Mouse (Mus musculus) neural tube, embryonic 13.5 days (tissue): Measurements from ENCODE around the gene Clstn1. TPM values are rescaled to one million over a fixed set of nuclear protein-coding genes. Genes with fewer than 3 reads are reported as not detected.
A peak's percentile ranks its signal among the peaks of the same experiment; 100 is the strongest.

ENCODE experiments used
- ATAC-seq: fragments of 200-750 bp; cut with Nextera tagmentation; 2 replicates; pipeline ENCODE4 v1.8.0; 2017; ENCODE audit warnings: low read depth, mild to moderate bottlenecking, moderate TSS enrichment, moderate library complexity
- H3K27ac ChIP-seq: fragments of 300-500 bp; sonication (generic); replicated peaks from 2 replicates; pipeline ENCODE4 v1.5.1; 2015; ENCODE audit warnings: moderate library complexity, mild to moderate bottlenecking, inconsistent platforms
- H3K27me3 ChIP-seq: fragments of 300-500 bp; sonication (generic); 2 replicates; pipeline ENCODE4 v1.6.1; 2015; ENCODE audit warnings: mild to moderate bottlenecking, inconsistent platforms
- H3K36me3 ChIP-seq: fragments of 300-500 bp; sonication (generic); 2 replicates; pipeline ENCODE4 v1.6.1; 2015; ENCODE audit warnings: mild to moderate bottlenecking, inconsistent platforms
- H3K4me1 ChIP-seq: fragments of 300-500 bp; sonication (generic); replicated peaks from 2 replicates; pipeline ENCODE4 v1.6.1; 2015; ENCODE audit warnings: inconsistent platforms
- H3K4me2 ChIP-seq: fragments of 300-500 bp; sonication (generic); 2 replicates; pipeline ENCODE4 v1.6.1; 2015; ENCODE audit warnings: inconsistent platforms, mild to moderate bottlenecking, moderate library complexity
- H3K4me3 ChIP-seq: fragments of 300-500 bp; sonication (generic); 2 replicates; pipeline ENCODE4 v1.5.1; 2015; ENCODE audit warnings: mild to moderate bottlenecking, inconsistent platforms
- H3K9ac ChIP-seq: fragments of 300-500 bp; sonication (generic); 2 replicates; pipeline ENCODE4 v1.6.1; 2015; ENCODE audit warnings: moderate library complexity, mild to moderate bottlenecking, inconsistent platforms
- H3K9me3 ChIP-seq: fragments of 300-500 bp; sonication (generic); 2 replicates; pipeline ENCODE4 v1.6.1; 2016; ENCODE audit warnings: inconsistent platforms
- WGBS: fragments of 180-500 bp; shearing (Covaris S2); methylation state at CpG from one replicate; pipeline ENCODE4 v1.1.7; 2015; 5-methylcytosine and 5-hydroxymethylcytosine counted together
- microRNA-seq: library from miRNA; unstranded; fragments of <30 nt; microRNA quantifications from one replicate; pipeline ENCODE4, GENCODE M21; 2016
- polyA plus RNA-seq: library from polyadenylated mRNA; unstranded; fragments of >200 nt; fragmentation: Nextera tagmentation; extraction: Ambion mirVana; gene quantifications from 2 replicates; pipeline ENCODE4 v1.2.1, GENCODE M21; 2015

Clstn1 gene
- polyA plus RNA-seq, 1 experiment from 2014 or later: 142 TPM

DNA sequence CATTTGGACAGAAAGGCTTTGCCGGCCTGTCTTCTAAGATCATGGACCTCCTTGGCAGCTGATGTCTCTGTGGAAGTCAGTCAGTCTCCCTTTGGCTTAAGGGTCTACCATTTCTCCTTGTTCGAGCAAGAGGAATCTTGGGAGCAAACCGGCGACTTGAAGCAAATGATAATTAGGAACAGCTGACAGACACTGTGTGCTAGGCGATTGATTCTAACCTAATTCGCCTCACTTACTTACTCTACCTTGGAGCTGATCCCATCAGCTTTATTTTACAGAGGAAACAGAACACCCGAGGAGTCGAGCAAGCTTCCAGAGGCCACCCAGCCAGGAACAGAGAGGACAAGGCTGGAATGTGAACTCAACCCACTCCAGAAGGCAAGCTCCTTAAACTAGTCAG, 105.1 kb downstream of the Clstn1 start:
- no peak overlapping the region for H3K9ac ChIP-seq
- no peak for ATAC-seq
- H3K4me2 ChIP-seq: no peak overlapping the region
- WGBS: 77% methylated on average over 8 of the region's 8 CpGs
- no peaks in the 10 kb centered on the region for H3K36me3 ChIP-seq
- H3K9me3 ChIP-seq: no peaks in the 10 kb centered on the region
- H3K4me1 ChIP-seq: peaks cover 10% of the 10 kb centered on the region
- no peak overlapping the region for H3K4me3 ChIP-seq
- 0 out of 2 replicates have a peak, but pooled peaks cover 3% of the 10 kb centered on the region for H3K27me3 ChIP-seq
- H3K27ac ChIP-seq: no peak overlapping the region

DNA sequence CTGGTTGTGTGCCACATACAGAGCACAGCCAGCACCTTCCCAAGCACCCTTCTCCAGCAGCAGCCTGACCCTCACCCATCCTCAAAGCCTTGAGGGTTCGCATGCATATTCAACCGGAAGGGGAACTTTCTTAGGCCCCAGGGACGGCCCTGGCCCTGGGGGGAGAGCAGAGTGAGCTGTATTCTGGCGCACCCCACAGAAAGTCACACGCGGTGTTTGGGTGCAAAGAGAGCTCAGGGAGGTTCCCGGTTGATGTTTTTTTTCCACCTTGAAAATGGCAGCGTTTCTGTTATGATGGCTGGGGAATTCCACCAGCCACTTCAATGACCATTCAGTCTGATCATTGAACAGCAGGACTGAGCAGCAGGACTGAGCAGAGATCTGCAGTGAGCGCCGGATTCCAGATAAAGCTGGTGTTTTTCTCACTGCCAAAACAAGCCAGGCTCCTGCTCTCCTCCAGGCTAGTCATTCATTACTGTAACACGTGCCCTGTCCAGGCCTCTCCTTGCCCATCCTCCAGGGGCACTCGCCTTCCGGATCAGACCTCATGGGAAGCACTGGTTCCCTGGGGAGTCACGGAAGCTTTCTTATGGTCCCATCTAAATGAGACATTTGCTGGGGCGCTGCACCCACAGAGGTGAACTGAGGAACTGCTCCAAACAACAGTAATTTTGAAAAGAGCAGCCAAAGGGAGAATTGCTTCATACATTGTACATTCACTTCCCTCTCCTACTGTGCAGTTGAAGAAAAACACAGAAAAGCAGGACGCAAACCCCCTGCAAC, 110.1 kb downstream of the Clstn1 start:
- Histone ChIP-seq H3K4me1 (peaks cover 19% of the 10 kb centered on the region), H3K4me3 (no peak overlapping the region), H3K9me3 (no peaks in the 10 kb centered on the region), H3K9ac (no peak overlapping the region), H3K27me3 (peaks cover 33% of the 10 kb centered on the region; the same call in 1 of the 2 replicates), H3K27ac (no peak overlapping the region), H3K4me2 (peak overlapping the region; percentile 4; the same call in 1 of the 2 replicates), H3K36me3 (no peaks in the 10 kb centered on the region)
- WGBS: 37% methylated on average over 16 of the region's 16 CpGs
- 0 out of 2 replicates have a peak, but pooled peaks have one; percentile 20 for ATAC-seq

DNA sequence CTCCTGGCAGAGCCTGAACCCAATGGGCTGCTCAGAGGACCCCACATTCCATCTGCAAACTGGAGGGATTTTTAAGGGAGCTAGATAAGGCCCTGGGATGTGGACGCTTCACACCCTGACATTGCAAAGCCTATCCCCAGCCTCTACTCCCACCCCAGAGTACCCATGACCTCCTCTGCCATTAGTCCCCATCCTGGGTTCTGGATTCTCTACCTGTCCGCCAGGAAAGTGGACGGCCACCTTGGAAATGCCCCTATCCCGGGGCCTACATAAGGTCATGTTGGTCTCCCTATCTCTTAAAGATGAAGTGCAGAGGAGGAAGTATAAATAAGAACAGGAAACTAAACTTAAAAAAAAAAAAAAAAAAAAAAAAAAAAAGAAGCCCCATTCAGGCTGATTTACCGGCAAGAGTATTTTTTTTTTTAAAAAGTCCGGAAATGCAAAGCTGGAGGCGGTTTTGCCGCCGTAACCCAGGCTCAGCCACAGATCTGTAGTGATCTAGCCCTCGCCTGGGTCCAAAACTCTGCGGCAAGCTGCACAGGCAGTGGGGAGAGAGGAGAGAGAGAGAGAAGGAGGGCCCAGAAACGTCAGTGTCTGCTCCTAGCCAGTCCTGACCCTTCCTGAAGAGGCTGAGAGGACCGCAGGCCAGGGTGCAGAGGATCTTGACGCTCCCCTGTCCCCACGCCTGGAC, 111.4 kb downstream of the Clstn1 start:
- Histone ChIP-seq H3K4me2 (peak overlapping the region; percentile 71), H3K4me3 (peak overlapping the region; percentile 42), H3K27ac (no peak overlapping the region), H3K9me3 (no peaks in the 10 kb centered on the region), H3K27me3 (peaks cover 33% of the 10 kb centered on the region; the same call in 1 of the 2 replicates), H3K36me3 (no peaks in the 10 kb centered on the region), H3K4me1 (peaks cover 19% of the 10 kb centered on the region), H3K9ac (peak overlapping the region; percentile 66)
- WGBS: 28% methylated on average over 15 of the region's 15 CpGs
- ATAC-seq: peak; percentile 29; the same call in 1 of the 2 replicates

DNA sequence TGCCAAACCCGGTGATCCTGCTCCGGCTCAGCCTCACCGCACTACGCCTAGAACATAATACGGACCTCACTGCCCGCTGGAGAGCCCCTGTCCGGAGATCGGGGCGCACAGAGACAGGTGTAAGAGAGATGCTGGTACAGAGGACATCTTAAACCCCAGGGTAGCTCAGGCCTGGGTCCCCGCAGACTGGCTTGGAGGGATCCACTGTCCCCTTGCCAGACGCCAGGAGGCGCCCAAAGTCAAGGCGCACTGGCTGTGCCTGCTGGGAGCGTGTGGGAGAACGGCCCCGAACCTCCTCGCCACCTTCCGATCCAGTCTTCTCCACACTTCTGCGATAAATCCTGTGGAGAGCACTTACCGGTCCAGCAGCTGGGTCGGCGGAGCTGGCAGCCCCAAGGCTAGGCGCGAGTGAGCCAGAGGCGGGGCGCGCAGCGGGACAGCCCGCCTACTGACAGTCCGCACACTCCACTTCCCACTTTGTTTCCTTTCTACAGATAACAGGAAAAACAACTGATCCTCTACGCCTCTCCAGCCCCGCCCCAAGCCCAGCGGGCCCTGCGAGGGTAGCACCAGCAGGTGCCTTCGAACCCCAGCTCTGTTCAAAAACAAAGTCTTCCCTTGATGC, 112.0 kb downstream of the Clstn1 start:
- Histone ChIP-seq H3K36me3 (no peaks in the 10 kb centered on the region), H3K4me2 (peak overlapping the region; percentile 71), H3K4me3 (peak overlapping the region; percentile 42), H3K4me1 (peaks cover 19% of the 10 kb centered on the region), H3K27ac (no peak overlapping the region), H3K27me3 (peaks cover 33% of the 10 kb centered on the region; the same call in 1 of the 2 replicates), H3K9ac (peak overlapping the region; percentile 66), H3K9me3 (no peaks in the 10 kb centered on the region)
- under 1% methylated on average over 35 of the region's 35 CpGs for WGBS
- peak; percentile 85 for ATAC-seq

Small RNA genes lying within 50 kb of the gene (microRNA-seq; reads per million reads assigned to microRNA genes)
- gene Mir5616: not detected
- not detected for gene Mir7023

Other genes with a start within 250 kb of the Clstn1 start
- gene Ube4b, start 159.7 kb upstream of the Clstn1 start, polyA plus RNA-seq: 58.2 and 67.6 TPM in 2 replicates
- gene Rbp7, start 131.5 kb upstream of the Clstn1 start, polyA plus RNA-seq: not detected in 2 replicates
- gene Tmem274, start 109.1 kb upstream of the Clstn1 start, polyA plus RNA-seq: not detected in 2 replicates
- gene Nmnat1, start 101.3 kb upstream of the Clstn1 start, polyA plus RNA-seq: 8.7 and 11.0 TPM in 2 replicates
- gene Lzic, start 101.2 kb upstream of the Clstn1 start, polyA plus RNA-seq: 44.7 and 47.7 TPM in 2 replicates
- 78.3 and 79.0 TPM in 2 replicates for gene Ctnnbip1, start 68.2 kb upstream of the Clstn1 start, polyA plus RNA-seq
- 17.8 and 20.0 TPM in 2 replicates for gene Pik3cd, start 116.1 kb downstream of the Clstn1 start, polyA plus RNA-seq
- 41.1 and 41.4 TPM in 2 replicates for gene Tmem201, start 151.6 kb downstream of the Clstn1 start, polyA plus RNA-seq
- 31.8 and 32.7 TPM in 2 replicates for gene Slc25a33, start 187.8 kb downstream of the Clstn1 start, polyA plus RNA-seq